Mouse (Mus musculus) brain, embryonic 14.5 days (tissue): ENCODE measurements around the gene Tmem140. TPM values are rescaled to one million over a fixed set of nuclear protein-coding genes. Genes with fewer than 3 reads are reported as not detected.

Experiments used
- DNase-seq: peaks from one replicate; pipeline ENCODE4 v3.0.0-alpha.2; 2011; ENCODE audit warnings: low read depth
- CTCF ChIP-seq: fragments of 200-500 bp; IDR thresholded peaks from 2 replicates; pipeline ENCODE4 v1.5.1; 2012; ENCODE audit warnings: inconsistent platforms, mild to moderate bottlenecking, moderate library complexity, borderline replicate concordance; ENCODE audit not compliant: insufficient read depth, insufficient read length; ENCODE audit errors: extremely low read depth
- POLR2A ChIP-seq: fragments of 200-500 bp; IDR thresholded peaks from 2 replicates; pipeline ENCODE4 v1.6.1; 2012; ENCODE audit warnings: mild to moderate bottlenecking, inconsistent platforms, borderline replicate concordance; ENCODE audit not compliant: poor library complexity, insufficient read depth, insufficient read length, severe bottlenecking; ENCODE audit errors: extremely low read depth
- polyA plus RNA-seq: library from polyadenylated mRNA; depleted of rRNA; stranded (reverse); fragments of >200 nt; gene quantifications from 2 replicates; pipeline ENCODE4 v1.2.3, GENCODE M21; 2012

Gene Tmem140
- polyA plus RNA-seq, 1 experiment: 0.71 TPM

DNA sequence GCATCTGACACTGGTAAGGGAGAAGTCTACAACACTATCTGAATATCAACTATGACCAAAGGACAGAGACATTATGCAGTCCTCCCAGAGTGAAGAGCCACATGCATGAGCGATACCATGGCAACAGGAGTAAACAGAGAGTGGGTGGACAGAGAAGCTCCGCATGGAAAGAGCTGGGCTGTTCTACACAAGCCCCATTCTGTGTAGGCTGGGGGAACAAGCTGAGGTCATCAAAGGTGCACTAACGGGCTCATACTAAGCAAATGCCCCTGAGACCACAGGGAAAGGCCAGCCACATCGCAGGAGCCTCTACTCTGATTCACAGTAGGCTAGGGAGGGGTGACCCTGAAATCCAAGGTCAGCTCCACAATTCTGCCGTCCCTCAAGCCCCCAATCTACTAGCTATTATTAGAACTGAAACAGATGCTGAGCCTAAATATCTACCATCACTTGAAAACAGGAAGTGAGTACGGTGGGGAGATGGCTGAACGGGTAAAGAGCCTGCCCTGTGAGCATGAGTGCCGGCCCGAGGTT lies 39.0 kb downstream of the Tmem140 start:
- no peak for TF ChIP-seq CTCF
- no peak for TF ChIP-seq POLR2A
- DNase-seq: no peak

DNA sequence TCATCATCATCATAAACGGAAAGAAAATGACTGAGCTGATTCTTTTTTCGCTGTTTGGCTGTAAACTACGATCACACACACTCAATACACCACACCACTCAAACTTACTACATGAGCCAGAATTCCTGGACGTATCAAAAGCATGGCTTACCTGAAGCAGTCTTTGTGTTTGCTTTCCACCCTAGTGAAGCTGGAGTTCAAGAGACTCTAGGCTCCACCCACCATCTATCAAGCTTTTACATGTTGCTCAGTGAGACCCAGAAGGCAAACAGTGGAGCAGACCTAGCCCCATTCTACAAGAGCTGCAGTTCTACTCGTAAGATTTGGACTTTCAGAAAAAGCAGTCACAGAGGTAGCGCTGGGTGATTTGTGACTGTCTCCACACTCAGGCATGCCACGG lies 39.6 kb downstream of the Tmem140 start:
- no peak for TF ChIP-seq CTCF
- TF ChIP-seq POLR2A: no peak
- no peak for DNase-seq

DNA sequence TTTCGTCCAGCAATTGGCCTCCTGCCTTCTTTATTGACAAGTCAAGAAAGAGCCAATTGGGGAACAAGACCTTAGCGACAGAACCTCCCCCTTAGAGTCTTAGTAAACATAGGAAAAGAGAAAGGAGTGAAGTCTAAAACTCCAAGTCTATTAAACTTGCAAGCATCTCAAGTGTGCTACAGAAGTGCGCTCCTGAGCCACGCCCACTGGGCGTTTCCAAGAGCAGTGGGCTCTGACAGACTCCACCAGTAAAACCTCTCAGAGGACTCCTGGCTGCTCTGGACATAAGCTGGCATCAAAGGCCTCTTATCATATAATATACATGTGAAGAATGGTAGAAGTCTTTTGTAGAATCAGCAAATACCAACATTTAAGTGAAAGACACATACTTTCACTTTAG lies 40.5 kb downstream of the Tmem140 start:
- TF ChIP-seq POLR2A (no peak), CTCF (no peak)
- DNase-seq: no peak

DNA sequence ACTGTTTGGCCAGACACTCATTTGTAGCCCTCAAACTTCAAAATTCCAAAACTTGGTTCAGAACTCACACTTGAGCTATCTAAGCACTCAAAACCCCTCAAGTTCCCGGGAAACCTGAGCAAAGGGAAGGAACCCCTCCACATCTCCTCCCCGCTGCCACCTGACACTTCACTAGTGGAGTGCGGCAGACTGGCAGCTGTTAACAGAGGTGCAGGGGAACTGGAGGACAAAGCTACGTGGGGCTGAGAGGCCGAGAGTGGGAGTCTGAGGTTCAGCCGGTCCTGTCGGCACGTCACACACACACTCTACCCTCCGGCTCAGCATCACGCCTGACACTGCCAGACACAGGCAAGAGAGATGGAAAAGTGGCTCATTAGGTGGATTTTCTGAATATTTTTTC lies 40.9 kb downstream of the Tmem140 start:
- TF ChIP-seq CTCF (no peak), POLR2A (no peak)
- no peak for DNase-seq

DNA sequence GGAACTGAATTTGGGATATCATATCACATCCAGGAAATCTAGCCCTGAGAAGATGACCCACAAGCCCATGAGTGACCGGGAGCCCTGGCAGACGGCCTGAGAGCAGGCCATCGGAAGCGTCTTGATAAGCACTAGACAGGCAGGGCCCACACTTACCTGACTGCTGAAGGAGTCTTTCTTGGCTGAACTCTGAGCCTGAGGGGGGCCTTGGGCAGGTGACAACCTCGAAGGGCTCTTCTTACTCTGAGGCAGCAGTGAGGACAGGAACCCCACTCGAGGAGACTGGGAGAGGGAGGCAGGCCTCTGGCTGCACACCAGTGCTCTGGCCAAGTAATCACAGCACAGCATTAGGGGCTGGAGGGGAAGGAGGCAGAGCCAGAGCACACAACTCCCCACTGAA lies 41.4 kb downstream of the Tmem140 start:
- no peak for DNase-seq
- no peak for TF ChIP-seq POLR2A
- no peak for TF ChIP-seq CTCF

DNA sequence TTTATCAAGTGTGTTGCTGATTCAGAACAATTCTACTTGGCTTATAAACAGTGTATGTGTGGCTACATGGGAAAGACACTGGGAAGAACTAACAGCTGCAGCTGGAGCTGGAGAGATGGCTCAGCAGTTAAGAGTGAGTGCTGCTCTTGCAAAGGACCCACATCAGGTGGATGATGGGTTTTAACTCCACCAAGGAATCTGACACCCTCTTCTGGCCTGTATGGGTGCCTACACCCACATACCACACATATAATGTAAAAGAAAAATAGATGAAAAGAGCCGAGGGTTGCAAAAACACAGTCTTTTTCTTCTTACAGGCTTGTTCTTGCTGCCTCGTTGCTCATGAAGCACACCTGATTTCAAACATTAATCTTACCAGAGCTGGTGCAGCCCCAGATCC lies 43.2 kb downstream of the Tmem140 start:
- no peak for DNase-seq
- TF ChIP-seq POLR2A (no peak), CTCF (no peak)

DNA sequence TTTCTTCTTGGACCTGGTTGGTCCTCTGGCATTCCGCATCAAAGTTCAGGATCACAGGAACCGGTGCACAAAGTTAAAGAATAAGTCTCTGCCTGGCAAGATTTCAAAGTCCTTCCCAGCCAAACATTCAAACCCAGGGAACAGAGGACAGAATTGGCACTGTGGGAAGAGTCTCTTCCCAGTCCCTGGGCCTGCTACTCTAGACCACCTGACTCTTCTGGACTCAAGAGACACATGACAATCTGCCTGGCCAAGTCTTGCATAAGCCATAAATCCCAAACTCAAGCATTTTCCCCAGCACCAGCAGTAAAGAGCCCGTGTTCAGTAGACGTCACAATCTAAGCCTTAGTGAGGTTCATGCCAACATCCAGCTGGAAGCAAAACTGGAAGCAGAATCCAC lies 43.7 kb downstream of the Tmem140 start:
- no peak for DNase-seq
- TF ChIP-seq CTCF (no peak), POLR2A (no peak)

DNA sequence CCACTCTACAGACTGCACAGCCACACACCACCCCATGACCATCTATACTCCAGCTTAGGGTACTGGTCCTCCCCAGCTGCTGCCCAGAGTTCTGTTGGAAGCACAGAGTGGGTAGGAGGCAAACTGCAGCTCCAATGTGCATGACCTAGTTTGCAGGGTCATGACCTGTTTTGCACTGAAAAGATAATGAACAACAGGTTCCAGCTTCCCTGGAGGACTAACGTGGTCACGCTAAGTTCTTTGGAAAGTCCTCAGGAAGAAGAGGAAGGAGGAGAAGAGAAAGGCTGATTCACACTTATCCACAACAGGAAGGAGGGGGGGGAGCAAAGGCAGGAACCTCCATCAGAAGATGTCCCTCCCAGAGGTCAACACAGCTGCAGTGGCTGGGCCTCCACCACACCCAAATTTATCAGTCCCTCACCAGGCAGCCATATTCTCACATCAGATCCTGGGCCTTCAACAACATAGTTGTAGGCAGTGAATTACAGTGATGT lies 44.2 kb downstream of the Tmem140 start:
- TF ChIP-seq POLR2A: no peak
- no peak for TF ChIP-seq CTCF
- DNase-seq: no peak

DNA sequence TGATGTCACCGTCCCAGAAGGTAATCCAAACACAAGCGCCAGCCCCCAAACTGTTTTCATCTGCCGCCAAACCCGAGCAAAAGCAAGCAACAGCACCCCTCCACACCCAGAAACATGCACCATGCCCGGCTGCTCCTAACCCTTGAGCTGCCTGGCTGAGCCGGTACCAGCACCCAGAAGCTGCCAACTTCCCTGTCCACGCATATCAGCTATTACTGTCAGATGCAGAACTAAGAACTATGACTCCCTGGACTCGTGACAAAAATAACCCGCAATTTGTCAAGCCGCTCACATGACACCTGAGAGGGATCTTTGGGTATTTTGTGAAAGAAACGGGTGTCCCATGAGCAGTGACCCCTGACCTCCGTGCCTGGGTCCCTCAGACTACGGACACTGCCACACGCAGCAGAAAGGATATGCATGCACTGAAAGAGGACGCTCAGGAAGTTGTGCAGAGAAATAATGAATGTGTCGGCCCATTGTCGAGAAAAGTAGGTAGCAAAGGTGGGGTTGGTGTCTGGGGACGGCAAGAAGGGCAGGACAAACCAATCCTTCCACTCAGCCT lies 44.8 kb downstream of the Tmem140 start:
- TF ChIP-seq POLR2A (no peak), CTCF (no peak)
- no peak for DNase-seq

DNA sequence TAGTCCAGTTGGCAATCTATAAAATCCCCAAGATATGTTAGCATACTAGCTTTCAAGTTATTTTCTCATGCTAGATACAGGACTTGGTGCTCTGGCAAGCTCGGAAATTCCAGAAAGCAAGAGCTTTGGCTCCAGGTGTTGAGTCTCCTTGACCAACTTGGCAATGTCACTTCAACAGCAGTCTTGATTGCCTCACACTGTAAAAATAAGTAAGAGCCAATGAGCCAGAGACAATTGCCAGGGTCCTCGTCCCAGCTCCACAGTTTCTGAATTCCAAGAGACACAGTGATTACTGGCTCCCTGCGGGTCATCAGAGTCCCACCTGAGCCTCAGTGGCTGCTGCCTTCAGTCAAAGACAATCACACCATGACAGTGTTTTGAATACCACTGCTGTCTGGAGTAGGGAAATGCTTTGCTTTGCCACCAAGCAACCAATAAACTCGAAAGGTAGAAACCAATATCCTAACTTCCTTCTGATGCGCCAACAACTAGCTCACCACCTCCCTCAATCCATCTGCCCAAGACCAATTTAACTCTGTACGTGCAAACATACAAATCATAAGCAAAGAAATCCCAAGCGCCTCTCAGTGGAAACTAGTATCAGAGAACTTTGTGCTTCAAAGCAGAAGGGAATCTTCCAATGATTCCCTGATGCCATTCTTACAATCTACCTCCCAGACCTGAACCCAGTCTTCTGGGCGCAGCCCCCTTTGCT lies 46.8 kb downstream of the Tmem140 start:
- no peak for DNase-seq
- TF ChIP-seq CTCF: no peak
- TF ChIP-seq POLR2A: no peak

DNA sequence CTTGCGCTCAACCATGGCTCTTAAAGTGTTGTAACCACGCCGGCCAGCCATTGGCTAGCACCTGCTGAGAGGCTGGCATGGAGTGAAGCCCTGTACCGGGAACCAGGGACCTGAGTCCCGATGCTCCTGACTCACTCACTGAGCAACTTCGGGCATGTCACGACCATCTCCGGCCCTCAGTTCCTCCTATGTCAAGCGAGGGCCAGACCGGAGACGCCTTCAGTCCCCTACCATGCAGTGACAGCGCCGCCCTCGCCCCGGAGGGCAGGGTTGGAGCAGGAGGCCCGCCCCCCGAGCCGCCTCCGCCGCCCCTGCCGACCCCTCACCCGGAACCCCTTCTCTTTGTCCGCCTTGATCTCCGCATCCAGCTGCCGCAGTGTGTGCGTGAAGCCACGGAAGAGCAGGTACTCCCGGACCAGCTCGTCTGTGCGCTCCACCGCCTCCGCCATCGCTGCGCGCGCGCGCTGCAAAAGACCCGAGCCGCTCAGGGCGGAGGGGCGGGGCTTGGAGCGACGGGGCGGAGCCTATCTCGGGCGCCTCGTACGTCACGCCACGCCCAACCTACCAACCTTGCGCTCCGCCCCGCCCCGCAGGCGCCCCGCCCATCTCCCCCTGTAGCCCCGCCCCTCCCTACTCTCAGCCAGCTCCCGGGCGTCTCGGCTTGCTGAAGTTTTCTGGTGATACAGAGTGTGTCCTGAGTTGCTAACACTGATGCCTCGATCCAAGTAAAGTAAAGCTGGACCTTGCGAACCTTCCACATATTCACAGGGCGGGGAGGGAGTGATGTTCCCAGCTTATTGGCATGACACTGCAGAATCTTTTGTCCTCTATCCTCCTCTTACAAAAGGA lies 47.6 kb downstream of the Tmem140 start, which contains the start of gene Wdr91:
Wdr91 (minus strand) TSS at position 506 of the 849 bp plus-strand sequence.
- TF ChIP-seq POLR2A (peak; percentile 84), CTCF (no peak)
- peak; percentile 96 for DNase-seq
